Mouse (Mus musculus): ENCODE measurements around the gene Acp7. TPM values are rescaled to one million over a fixed set of nuclear protein-coding genes. Genes with fewer than 3 reads are reported as not detected.

Acp7 gene
- total and polyA plus RNA-seq, 2 experiments from 2014 or later: not detected

DNA sequence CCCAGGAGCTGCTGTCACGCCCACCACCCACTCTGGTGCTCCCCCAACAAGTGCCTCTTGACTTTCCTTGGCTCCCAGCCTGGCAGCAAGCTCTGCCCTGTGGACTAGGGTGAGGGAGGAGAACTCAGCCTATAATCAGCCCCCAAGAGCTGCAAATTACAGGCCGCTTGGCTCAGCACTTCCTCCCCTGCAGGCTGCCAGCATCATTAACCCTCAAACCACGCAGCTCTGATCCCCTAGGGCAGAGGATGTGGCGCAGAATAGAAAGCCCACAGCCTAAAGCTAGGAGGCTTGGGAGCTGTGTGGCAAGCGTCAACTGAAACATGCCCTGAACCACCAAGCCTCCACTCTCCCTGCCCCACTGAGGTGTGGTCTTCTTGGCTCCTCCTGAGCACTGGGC is 65.7 kb downstream of the Acp7 start:
- WGBS: 73% methylated on average over 5 of the region's 5 CpGs
- H3K9me3 ChIP-seq (replicated peaks; ENCODE audit: control insufficient read depth, low read length): no peaks in the 10 kb centered on the region
- TF ChIP-seq EP300 (IDR thresholded peaks at IDR 0.05; ENCODE audit: low read depth): no peak
- no peak for TF ChIP-seq CTCF (IDR thresholded peaks at IDR 0.05; ENCODE audit: low read depth)
- peaks cover 58% of the 10 kb centered on the region for H3K36me3 ChIP-seq (replicated peaks; ENCODE audit: control insufficient read depth, insufficient read depth, low read length)
- H3K9ac ChIP-seq (replicated peaks; ENCODE audit: low read depth, low read length): no peak overlapping the region
- H3K4me2 ChIP-seq (ENCODE audit: low read depth, low read length): no peak overlapping the region
- no peak for ATAC-seq (ENCODE audit: insufficient read depth, low read depth)
- no peak for DNase-seq (ENCODE audit: low spot score)
- no peak overlapping the region for H3K4me3 ChIP-seq (ENCODE audit: low read depth, low read length)
- peaks cover 5% of the 10 kb centered on the region for H3K4me1 ChIP-seq (ENCODE audit: control insufficient read depth, insufficient read depth)
- no peak overlapping the region for H3K27ac ChIP-seq (ENCODE audit: low read depth)
- H3K27me3 ChIP-seq (ENCODE audit: control insufficient read depth, insufficient read depth, low read length): no peaks in the 10 kb centered on the region

DNA sequence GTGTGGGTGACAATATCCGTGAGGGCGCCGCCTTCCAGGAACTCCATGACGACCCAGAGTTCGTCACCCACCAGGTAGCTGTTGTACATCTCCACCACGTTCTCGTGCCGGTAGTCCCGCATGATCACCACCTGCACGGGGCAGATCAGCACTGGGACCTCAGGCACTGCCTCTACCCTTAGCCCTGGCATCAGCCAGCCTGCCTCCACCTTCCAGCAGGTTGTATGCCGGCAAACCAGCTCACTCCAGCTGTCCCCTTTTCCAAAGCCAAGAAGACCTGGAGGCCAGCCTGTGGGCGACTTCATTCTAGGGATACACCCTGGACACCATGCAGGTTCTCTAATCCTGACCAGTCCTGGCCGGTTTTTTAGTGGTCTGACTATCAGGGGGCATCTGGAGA is 68.2 kb downstream of the Acp7 start:
- no peak for TF ChIP-seq CTCF (IDR thresholded peaks at IDR 0.05; ENCODE audit: low read depth)
- TF ChIP-seq EP300 (IDR thresholded peaks at IDR 0.05; ENCODE audit: low read depth): no peak
- H3K4me2 ChIP-seq (ENCODE audit: low read depth, low read length): no peak overlapping the region
- no peak overlapping the region for H3K4me3 ChIP-seq (ENCODE audit: low read depth, low read length)
- 94% methylated on average over 13 of the region's 13 CpGs for WGBS
- H3K9me3 ChIP-seq (replicated peaks; ENCODE audit: control insufficient read depth, low read length): no peaks in the 10 kb centered on the region
- H3K9ac ChIP-seq (replicated peaks; ENCODE audit: low read depth, low read length): no peak overlapping the region
- H3K27ac ChIP-seq (ENCODE audit: low read depth): no peak overlapping the region
- ATAC-seq (ENCODE audit: insufficient read depth, low read depth) (no peak), DNase-seq (ENCODE audit: low spot score) (no peak)
- H3K27me3 ChIP-seq (ENCODE audit: control insufficient read depth, insufficient read depth, low read length): no peaks in the 10 kb centered on the region
- H3K4me1 ChIP-seq (ENCODE audit: control insufficient read depth, insufficient read depth): no peaks in the 10 kb centered on the region
- H3K36me3 ChIP-seq (replicated peaks; ENCODE audit: control insufficient read depth, insufficient read depth, low read length): peaks cover 71% of the 10 kb centered on the region

DNA sequence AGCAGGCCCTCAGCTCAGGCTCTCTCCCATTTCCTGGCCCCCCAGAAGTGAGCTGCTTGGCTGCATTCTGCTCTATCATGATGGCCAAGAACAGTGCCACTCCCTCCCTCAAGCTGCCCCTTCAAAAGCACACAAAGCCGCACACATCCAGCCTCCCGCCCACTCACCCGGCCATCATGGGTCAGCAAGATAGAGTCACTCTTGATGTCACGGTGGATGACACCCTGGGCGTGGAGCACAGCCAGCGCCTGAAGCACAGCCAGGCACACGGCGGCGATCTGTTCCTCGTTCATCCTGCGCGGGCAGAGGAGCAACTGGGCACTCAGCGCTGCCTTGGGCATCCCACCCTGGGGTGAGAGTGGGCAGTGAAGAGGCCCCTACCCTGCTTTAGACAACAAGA is 68.8 kb downstream of the Acp7 start:
- 87% methylated on average over 13 of the region's 13 CpGs for WGBS
- Histone ChIP-seq H3K4me3 (ENCODE audit: low read depth, low read length) (no peak overlapping the region), H3K36me3 (replicated peaks; ENCODE audit: control insufficient read depth, insufficient read depth, low read length) (peaks cover 65% of the 10 kb centered on the region), H3K4me1 (ENCODE audit: control insufficient read depth, insufficient read depth) (no peaks in the 10 kb centered on the region), H3K27ac (ENCODE audit: low read depth) (no peak overlapping the region), H3K9me3 (replicated peaks; ENCODE audit: control insufficient read depth, low read length) (no peaks in the 10 kb centered on the region), H3K4me2 (ENCODE audit: low read depth, low read length) (no peak overlapping the region), H3K9ac (replicated peaks; ENCODE audit: low read depth, low read length) (no peak overlapping the region), H3K27me3 (ENCODE audit: control insufficient read depth, insufficient read depth, low read length) (no peaks in the 10 kb centered on the region)
- TF ChIP-seq CTCF (IDR thresholded peaks at IDR 0.05; ENCODE audit: low read depth) (no peak), EP300 (IDR thresholded peaks at IDR 0.05; ENCODE audit: low read depth) (no peak)
- no peak for ATAC-seq (ENCODE audit: insufficient read depth, low read depth)
- DNase-seq (ENCODE audit: low spot score): no peak

DNA sequence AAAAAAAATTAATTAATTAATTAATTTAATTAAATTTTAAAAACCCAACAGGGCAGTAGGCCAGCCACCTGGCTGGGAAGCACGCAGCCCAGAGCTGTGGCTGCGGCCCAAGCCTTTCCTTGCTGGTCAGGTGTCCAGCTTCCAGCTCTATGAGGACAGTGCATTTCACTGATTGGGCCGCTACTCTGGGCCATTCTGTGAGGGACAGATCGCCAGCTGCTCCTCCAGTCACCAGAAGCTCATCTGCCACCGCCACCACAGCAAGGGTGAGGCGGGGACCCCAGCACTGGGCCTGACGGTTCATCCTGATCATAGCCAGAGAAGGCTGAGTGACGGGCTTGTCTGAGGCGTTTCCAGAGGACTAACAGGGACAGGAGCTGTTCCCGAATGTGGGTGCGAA is 69.2 kb downstream of the Acp7 start:
- peaks cover 61% of the 10 kb centered on the region for H3K36me3 ChIP-seq (replicated peaks; ENCODE audit: control insufficient read depth, insufficient read depth, low read length)
- 90% methylated on average over 11 of the region's 11 CpGs for WGBS
- no peak for ATAC-seq (ENCODE audit: insufficient read depth, low read depth)

DNA sequence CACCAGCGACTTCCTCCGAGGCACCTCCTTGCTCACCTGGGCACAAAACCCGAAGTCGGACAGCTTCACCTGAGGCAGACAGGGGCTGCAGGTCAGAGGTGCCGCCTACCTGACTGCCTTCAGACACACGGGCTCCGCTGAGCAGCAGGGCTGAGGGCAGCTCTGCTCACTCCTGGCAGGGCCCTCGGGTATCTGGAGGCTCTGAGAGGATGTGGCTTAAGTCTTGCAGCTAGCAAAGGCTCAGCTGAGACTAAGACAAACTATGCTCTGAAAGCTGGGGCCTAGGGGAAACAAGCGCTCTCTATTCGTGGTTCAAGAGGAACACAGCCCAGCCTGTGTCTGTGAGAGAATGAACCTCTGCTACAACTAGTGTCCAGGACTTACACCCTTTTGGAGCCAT is 70.3 kb downstream of the Acp7 start:
- no peak overlapping the region for H3K9ac ChIP-seq (replicated peaks; ENCODE audit: low read depth, low read length)
- no peaks in the 10 kb centered on the region for H3K9me3 ChIP-seq (replicated peaks; ENCODE audit: control insufficient read depth, low read length)
- H3K4me3 ChIP-seq (ENCODE audit: low read depth, low read length): no peak overlapping the region
- no peaks in the 10 kb centered on the region for H3K4me1 ChIP-seq (ENCODE audit: control insufficient read depth, insufficient read depth)
- H3K27ac ChIP-seq (ENCODE audit: low read depth): no peak overlapping the region; the same call in 1 of the 2 replicates
- H3K4me2 ChIP-seq (ENCODE audit: low read depth, low read length): no peak overlapping the region
- peaks cover 52% of the 10 kb centered on the region for H3K36me3 ChIP-seq (replicated peaks; ENCODE audit: control insufficient read depth, insufficient read depth, low read length)
- ATAC-seq (ENCODE audit: insufficient read depth, low read depth) (no peak), DNase-seq (ENCODE audit: low spot score) (no peak)
- TF ChIP-seq EP300 (IDR thresholded peaks at IDR 0.05; ENCODE audit: low read depth) (no peak), CTCF (IDR thresholded peaks at IDR 0.05; ENCODE audit: low read depth) (no peak)
- WGBS: 92% methylated on average over 10 of the region's 10 CpGs
- no peaks in the 10 kb centered on the region for H3K27me3 ChIP-seq (ENCODE audit: control insufficient read depth, insufficient read depth, low read length)

More for the DNA sequence above, 69.2 kb downstream of the Acp7 start:
- Histone ChIP-seq H3K9me3 (replicated peaks; ENCODE audit: control insufficient read depth, low read length) (no peaks in the 10 kb centered on the region), H3K27ac (ENCODE audit: low read depth) (no peak overlapping the region), H3K27me3 (ENCODE audit: control insufficient read depth, insufficient read depth, low read length) (no peaks in the 10 kb centered on the region), H3K4me3 (ENCODE audit: low read depth, low read length) (no peak overlapping the region), H3K9ac (replicated peaks; ENCODE audit: low read depth, low read length) (no peak overlapping the region), H3K4me1 (ENCODE audit: control insufficient read depth, insufficient read depth) (no peaks in the 10 kb centered on the region), H3K4me2 (ENCODE audit: low read depth, low read length) (no peak overlapping the region)
- no peak for TF ChIP-seq EP300 (IDR thresholded peaks at IDR 0.05; ENCODE audit: low read depth)
- no peak for TF ChIP-seq CTCF (IDR thresholded peaks at IDR 0.05; ENCODE audit: low read depth)
- no peak for DNase-seq (ENCODE audit: low spot score)

DNA sequence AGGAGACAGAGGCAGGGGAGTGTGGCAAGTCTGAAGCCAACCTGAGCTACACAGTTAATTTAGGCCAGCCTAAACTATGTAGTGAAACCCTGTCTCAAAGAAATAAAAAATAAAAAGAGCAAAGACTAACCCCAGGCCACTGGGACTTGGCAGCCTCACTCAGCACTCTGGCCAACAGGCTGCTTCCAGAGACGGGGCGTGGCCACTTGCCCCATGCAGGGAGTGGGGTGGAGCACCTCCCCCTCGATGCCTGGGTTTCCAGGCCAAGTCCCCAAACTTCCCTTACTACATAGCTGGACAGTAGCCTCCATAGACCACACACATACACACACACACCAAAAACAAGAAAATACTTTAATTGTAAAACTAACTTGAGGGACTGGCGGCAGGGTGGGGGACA is 72.6 kb downstream of the Acp7 start:
- Histone ChIP-seq H3K27me3 (ENCODE audit: control insufficient read depth, insufficient read depth, low read length) (no peaks in the 10 kb centered on the region), H3K36me3 (replicated peaks; ENCODE audit: control insufficient read depth, insufficient read depth, low read length) (peaks cover 28% of the 10 kb centered on the region), H3K27ac (ENCODE audit: low read depth) (no peak overlapping the region), H3K4me1 (ENCODE audit: control insufficient read depth, insufficient read depth) (no peaks in the 10 kb centered on the region), H3K9ac (replicated peaks; ENCODE audit: low read depth, low read length) (no peak overlapping the region), H3K4me3 (ENCODE audit: low read depth, low read length) (no peak overlapping the region), H3K4me2 (ENCODE audit: low read depth, low read length) (no peak overlapping the region), H3K9me3 (replicated peaks; ENCODE audit: control insufficient read depth, low read length) (no peaks in the 10 kb centered on the region)
- no peak for TF ChIP-seq EP300 (IDR thresholded peaks at IDR 0.05; ENCODE audit: low read depth)
- no peak for TF ChIP-seq CTCF (IDR thresholded peaks at IDR 0.05; ENCODE audit: low read depth)
- WGBS: 43% methylated on average over 4 of the region's 4 CpGs
- DNase-seq (ENCODE audit: low spot score): no peak
- ATAC-seq (ENCODE audit: insufficient read depth, low read depth): peak; percentile 61; the same call in 1 of the 2 replicates

All from heart, postnatal 0 days (tissue).